In genomic region chr12:86903828-86904806, GRCm38 (mm10) we compare ENCODE assay signal across 14 mouse cellular contexts. TPM values are rescaled to one million over a fixed set of nuclear protein-coding genes. Genes with fewer than 3 reads are reported as not detected.
DNase-seq lines count a peak whose midpoint lies in the region; ATAC-seq and TF ChIP-seq lines count a peak whose summit lies in the region.
"Had no signal": no experiment of that assay in that cellular context is flagged by ENCODE, and none has a peak within 500 bp of the region (broad histone marks: within the 10 kb centered on the region; RNA-seq: fewer than 3 reads in every experiment).

No protein-coding gene starts in this region.

- H3K27me3 ChIP-seq in heart, embryonic 12.5 days (replicated peaks): no peaks in the 10 kb centered on the region
- H3K27me3 ChIP-seq in liver, postnatal 0 days (ENCODE audit: insufficient read depth, low read length): no peaks in the 10 kb centered on the region
- no peaks in the 10 kb centered on the region for H3K27me3 ChIP-seq in kidney, postnatal 0 days (ENCODE audit: insufficient read depth, low read length)
- no peaks in the 10 kb centered on the region for H3K27me3 ChIP-seq in stomach, embryonic 16.5 days (ENCODE audit: control insufficient read depth, insufficient read depth, low read length)
- H3K27me3 ChIP-seq: liver, embryonic 15.5 days; midbrain, embryonic 15.5 days; stomach, embryonic 15.5 days had no signal

- TF ChIP-seq CTCF in liver, postnatal 0 days (IDR thresholded peaks at IDR 0.05; ENCODE audit: low read depth): no peak
- TF ChIP-seq CTCF in kidney, postnatal 0 days (IDR thresholded peaks at IDR 0.05; ENCODE audit: low read depth): no peak

- no peak overlapping the region for H3K4me2 ChIP-seq in heart, embryonic 12.5 days
- no peak overlapping the region for H3K4me2 ChIP-seq in liver, postnatal 0 days (ENCODE audit: low read depth, low read length)
- no peak overlapping the region for H3K4me2 ChIP-seq in kidney, postnatal 0 days (ENCODE audit: low read length)
- H3K4me2 ChIP-seq in stomach, embryonic 16.5 days (ENCODE audit: low read depth, low read length): no peak overlapping the region
- H3K4me2 ChIP-seq: liver, embryonic 15.5 days; midbrain, embryonic 15.5 days; stomach, embryonic 15.5 days had no signal

- DNase-seq in heart, adult 11 months: peak; percentile 94
- DNase-seq in liver, postnatal 0 days: peak; percentile 21
- no peak for DNase-seq in liver
- DNase-seq in kidney, postnatal 0 days (ENCODE audit: low spot score): no peak
- DNase-seq in adrenal gland, adult (ENCODE audit: inconsistent age in 2 of 2, low spot score in 1 of 2): no peak
- DNase-seq in spleen, postnatal 14 days (ENCODE audit: low spot score in 2 of 2): no peak
- DNase-seq: adrenal gland, adult 2 months; cerebellum, postnatal 10 days; lung, postnatal 4 days had no signal

- H3K9me3 ChIP-seq in heart, embryonic 12.5 days (replicated peaks): no peaks in the 10 kb centered on the region
- no peaks in the 10 kb centered on the region for H3K9me3 ChIP-seq in liver, postnatal 0 days (ENCODE audit: low read length)
- H3K9me3 ChIP-seq in kidney, postnatal 0 days (replicated peaks; ENCODE audit: low read length): no peaks in the 10 kb centered on the region
- H3K9me3 ChIP-seq in stomach, embryonic 16.5 days (replicated peaks; ENCODE audit: control insufficient read depth, low read length): no peaks in the 10 kb centered on the region
- H3K9me3 ChIP-seq: liver, embryonic 15.5 days; midbrain, embryonic 15.5 days; stomach, embryonic 15.5 days had no signal

- H3K4me1 ChIP-seq in heart, embryonic 12.5 days (replicated peaks): peaks cover 25% of the 10 kb centered on the region
- peaks cover 24% of the 10 kb centered on the region for H3K4me1 ChIP-seq in liver, postnatal 0 days (ENCODE audit: insufficient read depth)
- H3K4me1 ChIP-seq in kidney, postnatal 0 days (replicated peaks; ENCODE audit: insufficient read depth, low read length): peaks cover 23% of the 10 kb centered on the region
- H3K4me1 ChIP-seq in stomach, embryonic 16.5 days (ENCODE audit: control insufficient read depth, insufficient read depth, low read length): peaks cover 15% of the 10 kb centered on the region

- TF ChIP-seq EP300 in liver, postnatal 0 days (IDR thresholded peaks at IDR 0.05; ENCODE audit: low read depth): no peak

- H3K27ac ChIP-seq in heart, embryonic 12.5 days (ENCODE audit: poor library complexity, severe bottlenecking): no peak overlapping the region
- H3K27ac ChIP-seq in liver, postnatal 0 days (ENCODE audit: low read depth): 0 out of 2 replicates have a peak overlapping the region, but pooled peaks have one; percentile 22
- no peak overlapping the region for H3K27ac ChIP-seq in kidney, postnatal 0 days
- peak overlapping the region; percentile 28; the same call in 1 of the 2 replicates for H3K27ac ChIP-seq in stomach, embryonic 16.5 days (ENCODE audit: low read length)
- H3K27ac ChIP-seq: liver, embryonic 15.5 days; midbrain, embryonic 15.5 days; stomach, embryonic 15.5 days had no signal

- H3K36me3 ChIP-seq in heart, embryonic 12.5 days: no peaks in the 10 kb centered on the region
- no peaks in the 10 kb centered on the region for H3K36me3 ChIP-seq in liver, postnatal 0 days (replicated peaks; ENCODE audit: insufficient read depth, low read length)
- no peaks in the 10 kb centered on the region for H3K36me3 ChIP-seq in kidney, postnatal 0 days (ENCODE audit: insufficient read depth, low read length)
- no peaks in the 10 kb centered on the region for H3K36me3 ChIP-seq in stomach, embryonic 16.5 days (ENCODE audit: control insufficient read depth, insufficient read depth, low read length)
- H3K36me3 ChIP-seq: liver, embryonic 15.5 days; midbrain, embryonic 15.5 days; stomach, embryonic 15.5 days had no signal

- no peak overlapping the region for H3K9ac ChIP-seq in heart, embryonic 12.5 days
- H3K9ac ChIP-seq in liver, postnatal 0 days (replicated peaks): no peak overlapping the region
- H3K9ac ChIP-seq in kidney, postnatal 0 days (ENCODE audit: low read depth, low read length): no peak overlapping the region
- H3K9ac ChIP-seq in stomach, embryonic 16.5 days (ENCODE audit: low read length): no peak overlapping the region
- H3K9ac ChIP-seq: liver, embryonic 15.5 days; midbrain, embryonic 15.5 days; stomach, embryonic 15.5 days had no signal

- 79% methylated on average over 11 of the region's 11 CpGs for WGBS in heart, embryonic 12.5 days
- 80% methylated on average over 11 of the region's 11 CpGs for WGBS in liver, postnatal 0 days (ENCODE audit: insufficient replicate concordance)
- 67% methylated on average over 11 of the region's 11 CpGs for WGBS in kidney, postnatal 0 days
- WGBS in stomach, embryonic 16.5 days: 73% methylated on average over 11 of the region's 11 CpGs

- H3K4me3 ChIP-seq in heart, embryonic 12.5 days: no peak overlapping the region
- H3K4me3 ChIP-seq in liver, postnatal 0 days (ENCODE audit: low read depth, low read length): no peak overlapping the region
- H3K4me3 ChIP-seq in kidney, postnatal 0 days (replicated peaks; ENCODE audit: low read depth, low read length): no peak overlapping the region
- H3K4me3 ChIP-seq in stomach, embryonic 16.5 days (replicated peaks; ENCODE audit: low read length): no peak overlapping the region
- H3K4me3 ChIP-seq: liver, embryonic 15.5 days; midbrain, embryonic 15.5 days; stomach, embryonic 15.5 days had no signal

- ATAC-seq in heart, embryonic 12.5 days (ENCODE audit: insufficient number of reproducible peaks, low FRiP score): no peak
- peak; percentile 66 for ATAC-seq in liver, postnatal 0 days
- peak; percentile 38; the same call in 1 of the 2 replicates for ATAC-seq in kidney, postnatal 0 days (replicated peaks; ENCODE audit: low FRiP score, low read depth)
- no peak for ATAC-seq in stomach, embryonic 16.5 days (ENCODE audit: insufficient read depth, low FRiP score)
- ATAC-seq: midbrain, embryonic 15.5 days had no signal

RNA-seq across cellular contexts. Expression of gene Irf2bpl, which starts 19.5 kb away (rescaled TPM):
- polyA plus RNA-seq in heart, embryonic 12.5 days (2016; fragmentation: Nextera tagmentation; extraction: Ambion mirVana): 57.8 and 59.5 TPM in 2 replicates
- 5.0 and 5.3 TPM in 2 replicates for polyA plus RNA-seq in liver, postnatal 0 days (2015; fragmentation: Nextera tagmentation; extraction: Ambion mirVana)
- 52.1 and 57.9 TPM in 2 replicates for polyA plus RNA-seq in kidney, postnatal 0 days (2015; fragmentation: Nextera tagmentation; extraction: Ambion mirVana)
- polyA plus RNA-seq in stomach, embryonic 16.5 days (2015; fragmentation: Nextera tagmentation; extraction: Ambion mirVana): 10.1 and 11.7 TPM in 2 replicates

RNA-seq across cellular contexts. Expression of gene Cipc, which starts 42.7 kb away (rescaled TPM):
- polyA plus RNA-seq in heart, embryonic 12.5 days (2016; fragmentation: Nextera tagmentation; extraction: Ambion mirVana): 28.9 and 29.3 TPM in 2 replicates
- 4.4 and 4.7 TPM in 2 replicates for polyA plus RNA-seq in liver, postnatal 0 days (2015; fragmentation: Nextera tagmentation; extraction: Ambion mirVana)
- 14.8 and 16.1 TPM in 2 replicates for polyA plus RNA-seq in kidney, postnatal 0 days (2015; fragmentation: Nextera tagmentation; extraction: Ambion mirVana)
- 17.8 and 18.1 TPM in 2 replicates for polyA plus RNA-seq in stomach, embryonic 16.5 days (2015; fragmentation: Nextera tagmentation; extraction: Ambion mirVana)

Comparison
In these comparisons a context has a peak if more than half of its experiments do, and no peak if none do; other contexts are left out.
1. DNase-seq: peak in heart, adult 11 months (single experiment) and liver, postnatal 0 days (single experiment); none in liver (single experiment), kidney, postnatal 0 days (single experiment), adrenal gland, adult (0 of 2) and spleen, postnatal 14 days (0 of 2).
2. ATAC-seq: peak in liver, postnatal 0 days (single experiment) and kidney, postnatal 0 days (single experiment); none in heart, embryonic 12.5 days (single experiment) and stomach, embryonic 16.5 days (single experiment).
3. H3K27ac ChIP-seq: peak in liver, postnatal 0 days (single experiment) and stomach, embryonic 16.5 days (single experiment); none in heart, embryonic 12.5 days (single experiment) and kidney, postnatal 0 days (single experiment).